Mouse (Mus musculus): ENCODE results near the gene Sprr2k. TPM values are rescaled to one million over a fixed set of nuclear protein-coding genes. Genes with fewer than 3 reads are reported as not detected.
"Not testable (repeated sequence)": the region's sequence is repeated elsewhere in the genome, so short reads cannot be mapped to it uniquely, and the experiment has no call there.

Sprr2k gene
- polyA plus RNA-seq, 1 experiment from 2014 or later = not detected

DNA sequence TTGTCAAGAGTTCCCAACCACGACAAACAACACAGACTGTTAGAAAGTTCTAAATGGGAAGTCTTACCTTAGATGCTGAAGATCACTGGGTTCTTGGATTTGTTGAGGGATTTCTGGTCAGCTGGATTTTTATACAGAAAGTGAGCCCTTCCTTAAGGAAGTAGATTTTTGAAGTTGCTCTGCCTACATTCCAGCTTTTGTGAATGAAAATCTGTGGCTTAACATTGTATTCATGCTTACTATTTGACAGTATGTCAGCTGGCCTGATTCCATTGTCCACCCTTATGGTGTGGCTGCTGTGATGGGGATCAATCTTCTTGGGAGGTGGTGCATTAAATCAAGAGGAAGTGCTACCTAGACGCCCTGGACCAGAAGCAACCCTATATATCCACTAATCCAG is 26.2 kb downstream of the Sprr2k start, which contains the start of gene Sprr3:
TSS of gene Sprr3 (minus strand) at position 101 of the 400 bp plus-strand sequence.
- no peak for ATAC-seq (ENCODE audit: low read depth)
- no peaks in the 10 kb centered on the region for H3K4me1 ChIP-seq (ENCODE audit: control insufficient read depth, low read depth, low read length)
- no peak within 1 kb of the TSS for H3K27ac ChIP-seq (ENCODE audit: low read length)
- no peak within 1 kb of the TSS for H3K4me3 ChIP-seq (ENCODE audit: low read depth, low read length)
- WGBS (ENCODE audit: insufficient replicate concordance) = 54% methylated on average over 2 of the region's 2 CpGs
- no peaks in the 10 kb centered on the region for H3K36me3 ChIP-seq (ENCODE audit: control insufficient read depth, insufficient read depth)
- no peaks in the 10 kb centered on the region for H3K27me3 ChIP-seq (ENCODE audit: control insufficient read depth, insufficient read depth, low read depth, low read length)
- no peaks in the 10 kb centered on the region for H3K9me3 ChIP-seq (replicated peaks; ENCODE audit: control insufficient read depth, low read length)
- H3K9ac ChIP-seq (ENCODE audit: low read depth, low read length) = no peak within 1 kb of the TSS
- H3K4me2 ChIP-seq (ENCODE audit: low read depth, low read length) = no peak within 1 kb of the TSS

DNA sequence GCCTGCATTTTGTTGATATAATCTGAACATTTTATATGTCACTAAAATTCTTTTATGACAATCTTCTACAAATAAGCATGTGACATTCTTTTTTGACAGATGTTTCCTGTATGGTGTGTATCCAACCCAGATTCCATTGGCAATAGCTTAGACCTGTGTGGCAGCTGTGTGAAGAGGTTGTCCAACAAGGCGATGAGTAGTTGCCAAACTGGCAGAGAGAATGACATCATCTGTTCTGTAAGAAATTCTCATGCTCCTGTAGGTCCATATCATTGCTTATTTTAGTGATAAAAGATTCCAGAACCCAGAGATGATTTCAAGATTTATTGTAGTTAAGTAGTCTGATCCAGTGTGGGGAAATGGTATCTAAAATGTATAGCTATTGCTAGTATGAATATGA is 34.2 kb downstream of the Sprr2k start:
- H3K9ac ChIP-seq (ENCODE audit: low read depth, low read length) = no peak overlapping the region
- H3K4me2 ChIP-seq (ENCODE audit: low read depth, low read length) = no peak overlapping the region
- H3K9me3 ChIP-seq (replicated peaks; ENCODE audit: control insufficient read depth, low read length) = no peaks in the 10 kb centered on the region
- H3K36me3 ChIP-seq (ENCODE audit: control insufficient read depth, insufficient read depth) = no peaks in the 10 kb centered on the region
- ATAC-seq (ENCODE audit: low read depth) = no peak
- no peak overlapping the region for H3K4me3 ChIP-seq (ENCODE audit: low read depth, low read length)
- H3K4me1 ChIP-seq (ENCODE audit: control insufficient read depth, low read depth, low read length) = no peaks in the 10 kb centered on the region
- no peaks in the 10 kb centered on the region for H3K27me3 ChIP-seq (ENCODE audit: control insufficient read depth, insufficient read depth, low read depth, low read length)
- H3K27ac ChIP-seq (ENCODE audit: low read length) = no peak overlapping the region
- 64% methylated on average over 1 of the region's 1 CpGs for WGBS (ENCODE audit: insufficient replicate concordance)

DNA sequence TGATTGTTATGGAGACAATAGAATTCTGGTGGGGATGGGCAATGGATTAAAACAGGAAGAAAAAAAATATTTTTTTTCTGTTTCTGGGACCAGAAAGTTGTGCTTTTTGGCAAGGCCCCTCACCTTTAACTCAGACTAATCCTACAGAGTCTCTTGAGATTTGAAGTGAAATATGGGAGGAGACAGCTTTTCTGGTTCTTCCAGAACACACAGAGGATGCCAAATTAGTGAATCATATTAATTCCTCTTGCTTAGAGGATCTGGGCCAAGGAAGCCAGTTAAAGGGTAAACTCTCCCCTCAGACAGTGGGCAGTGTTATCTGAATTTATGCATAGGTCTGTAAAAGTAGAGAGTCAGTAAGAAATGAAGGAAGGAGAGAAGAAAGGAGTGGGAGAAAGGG is 35.0 kb downstream of the Sprr2k start:
- Histone ChIP-seq H3K4me1 (ENCODE audit: control insufficient read depth, low read depth, low read length) (no peaks in the 10 kb centered on the region), H3K9me3 (replicated peaks; ENCODE audit: control insufficient read depth, low read length) (no peaks in the 10 kb centered on the region), H3K36me3 (ENCODE audit: control insufficient read depth, insufficient read depth) (no peaks in the 10 kb centered on the region), H3K4me2 (ENCODE audit: low read depth, low read length) (no peak overlapping the region), H3K27me3 (ENCODE audit: control insufficient read depth, insufficient read depth, low read depth, low read length) (no peaks in the 10 kb centered on the region), H3K27ac (ENCODE audit: low read length) (no peak overlapping the region), H3K4me3 (ENCODE audit: low read depth, low read length) (no peak overlapping the region), H3K9ac (ENCODE audit: low read depth, low read length) (no peak overlapping the region)
- ATAC-seq (ENCODE audit: low read depth) = no peak

DNA sequence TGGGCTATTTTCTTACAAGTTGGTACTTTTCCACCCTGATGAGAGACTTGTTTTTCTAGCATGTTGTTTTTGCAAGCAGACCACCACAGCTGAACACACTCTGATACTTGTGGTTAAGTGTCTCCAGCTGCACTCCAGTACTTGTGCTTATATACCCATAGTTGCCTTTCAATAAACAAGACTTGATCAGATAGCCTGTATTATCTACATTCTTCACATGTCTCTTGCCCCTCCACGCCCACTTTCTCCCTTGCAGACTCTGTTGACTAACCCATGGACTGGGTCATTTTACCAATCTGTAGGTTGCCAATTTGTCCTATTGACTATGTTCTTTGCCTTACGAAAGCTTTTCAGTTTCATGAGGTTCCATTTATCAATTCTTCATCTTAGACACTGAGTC is 37.7 kb downstream of the Sprr2k start:
- ATAC-seq (ENCODE audit: low read depth) = no peak
- no peak overlapping the region for H3K4me3 ChIP-seq (ENCODE audit: low read depth, low read length)
- no peaks in the 10 kb centered on the region for H3K9me3 ChIP-seq (replicated peaks; ENCODE audit: control insufficient read depth, low read length)
- H3K36me3 ChIP-seq (ENCODE audit: control insufficient read depth, insufficient read depth) = no peaks in the 10 kb centered on the region
- WGBS (ENCODE audit: insufficient replicate concordance) = 48% methylated on average over 2 of the region's 2 CpGs
- H3K4me2 ChIP-seq (ENCODE audit: low read depth, low read length) = no peak overlapping the region
- no peak overlapping the region for H3K27ac ChIP-seq (ENCODE audit: low read length)
- H3K27me3 ChIP-seq (ENCODE audit: control insufficient read depth, insufficient read depth, low read depth, low read length) = no peaks in the 10 kb centered on the region
- no peaks in the 10 kb centered on the region for H3K4me1 ChIP-seq (ENCODE audit: control insufficient read depth, low read depth, low read length)
- H3K9ac ChIP-seq (ENCODE audit: low read depth, low read length) = no peak overlapping the region

DNA sequence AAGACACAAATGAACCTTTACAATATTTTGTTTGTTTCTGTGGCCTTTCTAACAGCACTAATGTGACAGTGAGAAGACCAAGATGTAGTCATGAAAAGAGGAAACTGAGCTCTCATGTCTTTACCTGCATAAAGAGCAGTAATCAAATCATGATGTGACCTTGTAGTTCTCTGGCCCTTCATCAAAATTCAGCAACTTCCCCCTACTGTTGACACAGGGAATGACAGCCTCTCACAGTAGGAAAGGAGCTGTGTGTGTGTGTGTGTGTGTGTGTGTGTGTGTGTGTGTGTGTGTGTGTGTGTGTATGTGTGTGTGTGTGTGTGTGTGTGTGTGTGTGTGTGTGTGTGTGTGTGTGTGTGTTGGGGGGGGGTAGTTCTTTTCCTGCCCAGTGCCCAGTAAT is 48.9 kb downstream of the Sprr2k start:
- not testable (repeated sequence) for H3K27ac ChIP-seq (ENCODE audit: low read length); H3K9ac ChIP-seq (ENCODE audit: low read depth, low read length); H3K4me3 ChIP-seq (ENCODE audit: low read depth, low read length); H3K4me2 ChIP-seq (ENCODE audit: low read depth, low read length); H3K36me3 ChIP-seq (ENCODE audit: control insufficient read depth, insufficient read depth); H3K27me3 ChIP-seq (ENCODE audit: control insufficient read depth, insufficient read depth, low read depth, low read length); H3K4me1 ChIP-seq (ENCODE audit: control insufficient read depth, low read depth, low read length); H3K9me3 ChIP-seq (replicated peaks; ENCODE audit: control insufficient read depth, low read length); ATAC-seq (ENCODE audit: low read depth)

Other genes with a start within 250 kb of the Sprr2k start
- 0.04 TPM in 1 of 2 replicates, not detected in the other for gene Sprr2a1, start 216.8 kb upstream of the Sprr2k start, polyA plus RNA-seq (2015; fragmentation: Nextera tagmentation; extraction: Ambion mirVana)
- gene Sprr2a2, start 216.7 kb upstream of the Sprr2k start, polyA plus RNA-seq (2015; fragmentation: Nextera tagmentation; extraction: Ambion mirVana) = 0.08 and 2.0 TPM in 2 replicates
- gene Sprr2a3, start 147.2 kb upstream of the Sprr2k start, polyA plus RNA-seq (2015; fragmentation: Nextera tagmentation; extraction: Ambion mirVana) = 0.32 TPM in 1 of 2 replicates, not detected in the other
- gene Sprr2b, start 116.0 kb upstream of the Sprr2k start, polyA plus RNA-seq (2015; fragmentation: Nextera tagmentation; extraction: Ambion mirVana) = 0.11 TPM in 1 of 2 replicates, not detected in the other
- gene Sprr2d, start 93.4 kb upstream of the Sprr2k start, polyA plus RNA-seq (2015; fragmentation: Nextera tagmentation; extraction: Ambion mirVana) = not detected in 2 replicates
- gene Sprr2e, start 80.4 kb upstream of the Sprr2k start, polyA plus RNA-seq (2015; fragmentation: Nextera tagmentation; extraction: Ambion mirVana) = not detected in 2 replicates
- gene Sprr2f, start 67.4 kb upstream of the Sprr2k start, polyA plus RNA-seq (2015; fragmentation: Nextera tagmentation; extraction: Ambion mirVana) = not detected in 2 replicates
- not detected in 2 replicates for gene Sprr2h, start 46.9 kb upstream of the Sprr2k start, polyA plus RNA-seq (2015; fragmentation: Nextera tagmentation; extraction: Ambion mirVana)
- not detected in 2 replicates for gene Sprr2i, start 24.6 kb upstream of the Sprr2k start, polyA plus RNA-seq (2015; fragmentation: Nextera tagmentation; extraction: Ambion mirVana)
- gene Sprr2j-ps, start 14.5 kb upstream of the Sprr2k start, polyA plus RNA-seq (2015; fragmentation: Nextera tagmentation; extraction: Ambion mirVana) = not detected in 2 replicates
- 3.5 and 4.3 TPM in 2 replicates for gene Gm9774, start 3.2 kb upstream of the Sprr2k start, polyA plus RNA-seq (2015; fragmentation: Nextera tagmentation; extraction: Ambion mirVana)
- not detected in 2 replicates for gene Sprr1b, start 6.2 kb downstream of the Sprr2k start, polyA plus RNA-seq (2015; fragmentation: Nextera tagmentation; extraction: Ambion mirVana)
- not detected in 2 replicates for gene Sprr3, start 26.1 kb downstream of the Sprr2k start, polyA plus RNA-seq (2015; fragmentation: Nextera tagmentation; extraction: Ambion mirVana)
- 0.15 TPM in 1 of 2 replicates, not detected in the other for gene Sprr1a, start 53.3 kb downstream of the Sprr2k start, polyA plus RNA-seq (2015; fragmentation: Nextera tagmentation; extraction: Ambion mirVana)
- gene Sprr4, start 67.9 kb downstream of the Sprr2k start, polyA plus RNA-seq (2015; fragmentation: Nextera tagmentation; extraction: Ambion mirVana) = not detected in 2 replicates
- not detected in 2 replicates for gene 2310046K23Rik, start 101.9 kb downstream of the Sprr2k start, polyA plus RNA-seq (2015; fragmentation: Nextera tagmentation; extraction: Ambion mirVana)
- gene Ivl, start 141.2 kb downstream of the Sprr2k start, polyA plus RNA-seq (2015; fragmentation: Nextera tagmentation; extraction: Ambion mirVana) = not detected in 2 replicates
- gene Smcp, start 156.4 kb downstream of the Sprr2k start, polyA plus RNA-seq (2015; fragmentation: Nextera tagmentation; extraction: Ambion mirVana) = 0.13 and 0.24 TPM in 2 replicates
- not detected in 2 replicates for gene 2210017I01Rik, start 174.9 kb downstream of the Sprr2k start, polyA plus RNA-seq (2015; fragmentation: Nextera tagmentation; extraction: Ambion mirVana)
- gene Lce6a, start 189.1 kb downstream of the Sprr2k start, polyA plus RNA-seq (2015; fragmentation: Nextera tagmentation; extraction: Ambion mirVana) = 0.11 TPM in 1 of 2 replicates, not detected in the other
- not detected in 2 replicates for gene Lce1a1, start 215.7 kb downstream of the Sprr2k start, polyA plus RNA-seq (2015; fragmentation: Nextera tagmentation; extraction: Ambion mirVana)
- not detected in 2 replicates for gene Lce1b, start 224.3 kb downstream of the Sprr2k start, polyA plus RNA-seq (2015; fragmentation: Nextera tagmentation; extraction: Ambion mirVana)
- not detected in 2 replicates for gene Lce1a2, start 237.7 kb downstream of the Sprr2k start, polyA plus RNA-seq (2015; fragmentation: Nextera tagmentation; extraction: Ambion mirVana)
- not detected in 2 replicates for gene Lce1c, start 246.7 kb downstream of the Sprr2k start, polyA plus RNA-seq (2015; fragmentation: Nextera tagmentation; extraction: Ambion mirVana)

Data from liver, embryonic 16.5 days (tissue).